Mouse (Mus musculus) retina, postnatal 7 days (tissue): Measurements from ENCODE around the gene Tnik.

Experiments
- DNase-seq: peaks from one replicate; pipeline ENCODE4 v3.0.0-alpha.2; 2012; ENCODE audit warnings: low read depth, low spot score

Gene Tnik

GRCm38 (mm10) chr3:28263002-28263947 is at the start of gene Tnik:
TSS of gene Tnik (plus strand) at chr3:28263214.
- DNase-seq = no peak

- DNase-seq = no peak
Measured at GRCm38 (mm10) chr3:28214886-28215311, 48.1 kb upstream of the Tnik start.

- DNase-seq = no peak
Measured at GRCm38 (mm10) chr3:28217001-28217400, 46.0 kb upstream of the Tnik start.

- no peak for DNase-seq
Measured at GRCm38 (mm10) chr3:28219533-28219932, 43.5 kb upstream of the Tnik start.

GRCm38 (mm10) chr3:28219964-28220363 is 43.0 kb upstream of the Tnik start:
- DNase-seq = no peak

- no peak for DNase-seq
Measured at GRCm38 (mm10) chr3:28224437-28225356, 38.3 kb upstream of the Tnik start.

GRCm38 (mm10) chr3:28225357-28225905 is 37.6 kb upstream of the Tnik start:
- DNase-seq = no peak

- DNase-seq = no peak
Measured at GRCm38 (mm10) chr3:28226181-28226580, 36.8 kb upstream of the Tnik start.

- no peak for DNase-seq
Measured at GRCm38 (mm10) chr3:28228930-28229329, 34.1 kb upstream of the Tnik start.

- DNase-seq = no peak
Measured at GRCm38 (mm10) chr3:28229503-28229902, 33.5 kb upstream of the Tnik start.

- DNase-seq = no peak
Measured at GRCm38 (mm10) chr3:28232885-28233284, 30.1 kb upstream of the Tnik start.

GRCm38 (mm10) chr3:28234179-28234578 is 28.8 kb upstream of the Tnik start:
- no peak for DNase-seq

GRCm38 (mm10) chr3:28236689-28237088 is 26.3 kb upstream of the Tnik start:
- DNase-seq = no peak

GRCm38 (mm10) chr3:28238136-28238535 is 24.9 kb upstream of the Tnik start:
- no peak for DNase-seq

- DNase-seq = no peak
Measured at GRCm38 (mm10) chr3:28242561-28242960, 20.5 kb upstream of the Tnik start.

- no peak for DNase-seq
Measured at GRCm38 (mm10) chr3:28244244-28244890, 18.6 kb upstream of the Tnik start.

- DNase-seq = no peak
Measured at GRCm38 (mm10) chr3:28248255-28248957, 14.6 kb upstream of the Tnik start.

- DNase-seq = no peak
Measured at GRCm38 (mm10) chr3:28255711-28256110, 7.3 kb upstream of the Tnik start.

GRCm38 (mm10) chr3:28262371-28263001 is 528 bp upstream of the Tnik start:
- DNase-seq = no peak
